Mouse (Mus musculus): Measurements from ENCODE around the gene Zfp114. TPM values are rescaled to one million over a fixed set of nuclear protein-coding genes. Genes with fewer than 3 reads are reported as not detected.

Gene Zfp114
- polyA plus RNA-seq, 1 experiment from 2014 or later: 0.40 TPM

- H3K4me2 ChIP-seq: no peak overlapping the region
- ATAC-seq (ENCODE audit: insufficient read depth): no peak
- no peak overlapping the region for H3K27ac ChIP-seq (replicated peaks)
- no peaks in the 10 kb centered on the region for H3K9me3 ChIP-seq (replicated peaks)
- H3K4me3 ChIP-seq (replicated peaks): no peak overlapping the region
- WGBS (ENCODE audit: insufficient replicate concordance): 45% methylated on average over 2 of the region's 2 CpGs
- no peaks in the 10 kb centered on the region for H3K27me3 ChIP-seq
- no peaks in the 10 kb centered on the region for H3K4me1 ChIP-seq (replicated peaks)
- no peak overlapping the region for H3K9ac ChIP-seq
- H3K36me3 ChIP-seq (replicated peaks): 0 out of 2 replicates have a peak, but pooled peaks cover 3% of the 10 kb centered on the region
Observed at GRCm38 (mm10) chr7:24191361-24191760, 16.5 kb downstream of the Zfp114 start.

GRCm38 (mm10) chr7:24193157-24193556 lies 18.3 kb downstream of the Zfp114 start:
- Histone ChIP-seq H3K4me2 (no peak overlapping the region), H3K9ac (no peak overlapping the region), H3K4me1 (replicated peaks) (no peaks in the 10 kb centered on the region), H3K36me3 (replicated peaks) (peaks cover 6% of the 10 kb centered on the region), H3K27ac (replicated peaks) (no peak overlapping the region), H3K27me3 (no peaks in the 10 kb centered on the region), H3K4me3 (replicated peaks) (no peak overlapping the region), H3K9me3 (replicated peaks) (no peaks in the 10 kb centered on the region)
- WGBS (ENCODE audit: insufficient replicate concordance): 70% methylated on average over 3 of the region's 3 CpGs
- ATAC-seq (ENCODE audit: insufficient read depth): no peak

DNA sequence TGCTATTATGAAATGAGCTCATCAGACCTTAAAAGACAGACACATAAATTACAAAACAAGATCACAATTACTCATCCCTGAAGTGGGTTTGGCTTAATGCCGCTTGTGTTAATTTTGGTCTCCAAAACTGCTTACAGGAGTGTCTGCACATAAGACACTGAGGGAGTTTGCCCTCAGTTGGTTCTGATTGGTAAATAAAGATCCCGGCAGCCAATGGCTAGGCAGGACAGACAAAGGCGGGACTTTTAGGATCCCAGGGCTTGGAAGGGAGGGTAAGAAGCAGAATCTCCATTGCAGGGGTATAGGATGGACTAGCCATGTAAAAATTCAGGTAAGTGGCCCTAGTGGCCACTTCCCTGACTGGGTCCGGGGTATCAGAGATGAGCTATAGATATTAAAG lies 22.1 kb downstream of the Zfp114 start:
- Histone ChIP-seq H3K36me3 (replicated peaks) (peaks cover 36% of the 10 kb centered on the region), H3K27me3 (no peaks in the 10 kb centered on the region), H3K9me3 (replicated peaks) (no peaks in the 10 kb centered on the region), H3K4me2 (no peak overlapping the region), H3K9ac (no peak overlapping the region), H3K4me3 (replicated peaks) (no peak overlapping the region), H3K4me1 (replicated peaks) (no peaks in the 10 kb centered on the region), H3K27ac (replicated peaks) (no peak overlapping the region)
- 77% methylated on average over 4 of the region's 4 CpGs for WGBS (ENCODE audit: insufficient replicate concordance)
- no peak for ATAC-seq (ENCODE audit: insufficient read depth)

DNA sequence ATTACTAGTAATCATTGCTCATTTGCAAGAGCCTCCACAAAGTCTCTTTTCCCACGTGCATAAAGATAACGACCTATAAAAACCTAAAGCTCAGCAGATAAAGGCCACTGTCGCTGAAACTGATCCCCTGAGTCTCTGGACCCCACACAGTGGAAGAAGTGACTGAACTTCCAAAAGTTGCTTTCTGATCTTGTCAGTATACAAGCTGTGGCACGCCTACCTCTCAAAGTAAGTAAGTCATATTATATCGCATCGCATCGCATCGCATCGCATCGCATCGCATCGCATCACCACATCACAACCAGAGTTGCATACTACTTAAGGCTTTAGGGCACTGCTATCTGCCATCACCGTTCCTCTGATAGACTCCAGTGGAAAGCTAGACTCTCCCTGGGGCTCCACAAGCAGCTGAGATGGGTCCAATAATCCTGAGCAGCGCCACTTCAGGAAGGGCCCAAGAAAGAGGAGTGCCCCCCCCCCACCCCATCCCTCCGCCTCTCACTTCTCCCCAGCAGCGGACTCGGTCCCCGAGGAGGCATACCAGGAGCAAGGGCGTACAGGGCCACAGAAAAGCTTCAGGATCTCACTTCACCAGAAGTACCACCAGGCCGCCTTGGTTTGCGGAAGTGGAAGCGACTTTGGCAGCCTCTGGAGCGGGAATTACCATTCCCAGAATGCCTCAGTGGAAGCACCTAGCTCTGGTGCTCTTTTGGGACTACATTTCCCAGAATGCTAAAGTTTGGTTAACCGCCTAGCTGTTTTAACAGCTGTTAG lies 32.8 kb downstream of the Zfp114 start:
- Histone ChIP-seq H3K4me1 (replicated peaks) (peaks cover 5% of the 10 kb centered on the region; the same call in 1 of the 2 replicates), H3K27me3 (no peaks in the 10 kb centered on the region), H3K4me2 (peak overlapping the region; percentile 66), H3K4me3 (replicated peaks) (peak overlapping the region; percentile 59), H3K9me3 (replicated peaks) (no peaks in the 10 kb centered on the region), H3K9ac (peak overlapping the region; percentile 51), H3K36me3 (replicated peaks) (peaks cover 4% of the 10 kb centered on the region), H3K27ac (replicated peaks) (0 out of 2 replicates have a peak overlapping the region, but pooled peaks have one; percentile 24)
- ATAC-seq (ENCODE audit: insufficient read depth): peak; percentile 47
- 14% methylated on average over 24 of the region's 24 CpGs for WGBS (ENCODE audit: insufficient replicate concordance)

DNA sequence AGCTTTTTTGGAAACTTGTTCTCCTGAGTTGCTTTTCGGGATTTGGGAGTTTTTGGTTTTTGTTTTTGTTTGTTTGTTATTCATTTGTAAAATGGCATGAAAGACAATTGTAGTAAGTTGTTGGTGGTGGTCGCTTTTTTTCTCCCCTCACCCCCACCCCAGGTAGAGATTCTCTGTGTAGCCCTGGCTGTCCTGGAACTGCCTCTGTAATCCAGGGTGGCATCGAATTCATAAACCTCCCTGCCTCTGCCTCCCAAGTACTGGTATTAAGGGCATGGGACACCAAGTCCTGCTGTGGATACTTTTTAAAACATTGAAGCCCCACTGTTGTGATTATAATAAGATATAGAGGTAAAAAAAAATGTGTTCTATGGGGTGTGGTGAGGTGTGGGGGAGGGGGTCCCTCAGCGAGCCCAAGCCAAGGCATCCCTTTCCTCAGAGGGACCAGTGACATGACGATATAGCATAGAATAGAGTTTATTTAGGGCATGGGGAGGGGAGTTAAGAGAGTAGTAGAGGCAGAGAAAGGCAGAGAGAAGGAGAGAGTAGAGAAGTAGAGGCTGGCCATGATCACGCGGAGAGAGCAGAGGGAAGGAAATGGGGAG lies 33.5 kb downstream of the Zfp114 start:
- Histone ChIP-seq H3K27me3 (no peaks in the 10 kb centered on the region), H3K4me3 (replicated peaks) (peak overlapping the region; percentile 59), H3K9ac (no peak overlapping the region), H3K27ac (replicated peaks) (no peak overlapping the region), H3K4me1 (replicated peaks) (peaks cover 5% of the 10 kb centered on the region; the same call in 1 of the 2 replicates), H3K4me2 (peak overlapping the region; percentile 66), H3K9me3 (replicated peaks) (no peaks in the 10 kb centered on the region), H3K36me3 (replicated peaks) (no peaks in the 10 kb centered on the region)
- ATAC-seq (ENCODE audit: insufficient read depth): no peak
- 44% methylated on average over 7 of the region's 7 CpGs for WGBS (ENCODE audit: insufficient replicate concordance)

DNA sequence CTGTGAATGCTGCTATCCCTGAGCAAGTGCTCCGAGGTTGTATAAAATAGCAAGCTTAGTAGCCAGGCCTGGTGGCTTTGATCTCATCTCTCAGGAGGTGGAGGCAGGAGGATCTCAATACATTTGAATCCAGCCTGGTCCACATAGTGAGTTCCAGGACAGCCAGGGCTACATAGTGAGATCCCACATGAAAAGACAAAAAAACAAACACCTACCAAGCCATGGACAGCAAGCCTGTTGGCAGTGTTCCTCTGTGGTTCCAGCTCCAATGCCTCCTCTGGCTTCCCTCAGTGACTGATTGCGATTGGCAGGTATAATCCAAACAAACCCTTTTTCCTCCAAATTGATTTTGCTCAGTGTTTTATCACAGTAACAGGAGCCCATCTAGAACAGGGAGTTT lies 35.4 kb downstream of the Zfp114 start:
- H3K9me3 ChIP-seq (replicated peaks): no peaks in the 10 kb centered on the region
- no peaks in the 10 kb centered on the region for H3K36me3 ChIP-seq (replicated peaks)
- WGBS (ENCODE audit: insufficient replicate concordance): 61% methylated on average over 2 of the region's 2 CpGs
- no peak overlapping the region for H3K27ac ChIP-seq (replicated peaks)
- H3K4me2 ChIP-seq: no peak overlapping the region
- H3K4me1 ChIP-seq (replicated peaks): peaks cover 5% of the 10 kb centered on the region; the same call in 1 of the 2 replicates
- H3K4me3 ChIP-seq (replicated peaks): no peak overlapping the region
- ATAC-seq (ENCODE audit: insufficient read depth): no peak
- no peaks in the 10 kb centered on the region for H3K27me3 ChIP-seq
- H3K9ac ChIP-seq: no peak overlapping the region

GRCm38 (mm10) chr7:24211343-24211742 lies 36.5 kb downstream of the Zfp114 start, which contains the start of gene Zfp111:
Gene Zfp111, minus strand, starts transcription at chr7:24211443.
- Histone ChIP-seq H3K27me3 (no peaks in the 10 kb centered on the region), H3K9ac (no peak within 1 kb of the TSS), H3K36me3 (replicated peaks) (no peaks in the 10 kb centered on the region), H3K4me1 (replicated peaks) (peaks cover 5% of the 10 kb centered on the region; the same call in 1 of the 2 replicates), H3K27ac (replicated peaks) (no peak within 1 kb of the TSS), H3K4me2 (no peak within 1 kb of the TSS), H3K9me3 (replicated peaks) (no peaks in the 10 kb centered on the region), H3K4me3 (replicated peaks) (no peak within 1 kb of the TSS)
- ATAC-seq (ENCODE audit: insufficient read depth): no peak
- 68% methylated on average over 5 of the region's 5 CpGs for WGBS (ENCODE audit: insufficient replicate concordance)

Other genes with a start within 250 kb of the Zfp114 start
- gene Vmn1r179, start 248.1 kb upstream of the Zfp114 start, polyA plus RNA-seq (2015; fragmentation: Nextera tagmentation; extraction: Ambion mirVana): not detected in 2 replicates
- not detected in 2 replicates for gene Vmn1r180, start 224.4 kb upstream of the Zfp114 start, polyA plus RNA-seq (2015; fragmentation: Nextera tagmentation; extraction: Ambion mirVana)
- gene Vmn1r181, start 200.4 kb upstream of the Zfp114 start, polyA plus RNA-seq (2015; fragmentation: Nextera tagmentation; extraction: Ambion mirVana): not detected in 2 replicates
- gene V1rd19, start 173.4 kb upstream of the Zfp114 start, polyA plus RNA-seq (2015; fragmentation: Nextera tagmentation; extraction: Ambion mirVana): not detected in 2 replicates
- gene Vmn1r183, start 121.8 kb upstream of the Zfp114 start, polyA plus RNA-seq (2015; fragmentation: Nextera tagmentation; extraction: Ambion mirVana): not detected in 2 replicates
- 8.0 and 9.7 TPM in 2 replicates for gene Zfp180, start 93.1 kb upstream of the Zfp114 start, polyA plus RNA-seq (2015; fragmentation: Nextera tagmentation; extraction: Ambion mirVana)
- gene Zfp112, start 62.7 kb upstream of the Zfp114 start, polyA plus RNA-seq (2015; fragmentation: Nextera tagmentation; extraction: Ambion mirVana): 0.50 and 0.54 TPM in 2 replicates
- gene Zfp235, start 40.9 kb upstream of the Zfp114 start, polyA plus RNA-seq (2015; fragmentation: Nextera tagmentation; extraction: Ambion mirVana): 3.3 and 3.5 TPM in 2 replicates
- 1.1 TPM in 2 replicates for gene Zfp111, start 36.4 kb downstream of the Zfp114 start, polyA plus RNA-seq (2015; fragmentation: Nextera tagmentation; extraction: Ambion mirVana)
- 1.0 and 1.2 TPM in 2 replicates for gene Zfp109, start 62.5 kb downstream of the Zfp114 start, polyA plus RNA-seq (2015; fragmentation: Nextera tagmentation; extraction: Ambion mirVana)
- gene Zfp108, start 79.7 kb downstream of the Zfp114 start, polyA plus RNA-seq (2015; fragmentation: Nextera tagmentation; extraction: Ambion mirVana): 0.38 and 0.51 TPM in 2 replicates
- 0.88 and 0.93 TPM in 2 replicates for gene Zfp93, start 95.4 kb downstream of the Zfp114 start, polyA plus RNA-seq (2015; fragmentation: Nextera tagmentation; extraction: Ambion mirVana)
- gene Zfp61, start 126.2 kb downstream of the Zfp114 start, polyA plus RNA-seq (2015; fragmentation: Nextera tagmentation; extraction: Ambion mirVana): 2.1 and 2.6 TPM in 2 replicates
- gene Zfp94, start 141.6 kb downstream of the Zfp114 start, polyA plus RNA-seq (2015; fragmentation: Nextera tagmentation; extraction: Ambion mirVana): 1.7 TPM in 2 replicates
- not detected in 2 replicates for gene Tescl, start 158.9 kb downstream of the Zfp114 start, polyA plus RNA-seq (2015; fragmentation: Nextera tagmentation; extraction: Ambion mirVana)
- not detected in 2 replicates for gene Lypd5, start 174.1 kb downstream of the Zfp114 start, polyA plus RNA-seq (2015; fragmentation: Nextera tagmentation; extraction: Ambion mirVana)
- 127 and 144 TPM in 2 replicates for gene Kcnn4, start 195.2 kb downstream of the Zfp114 start, polyA plus RNA-seq (2015; fragmentation: Nextera tagmentation; extraction: Ambion mirVana)
- gene Smg9, start 224.6 kb downstream of the Zfp114 start, polyA plus RNA-seq (2015; fragmentation: Nextera tagmentation; extraction: Ambion mirVana): 14.8 and 15.9 TPM in 2 replicates

Measured in liver, embryonic 15.5 days (tissue).